Mouse (Mus musculus) kidney, adult 10 weeks (tissue): ENCODE results near the gene Trpm6. TPM values are rescaled to one million over a fixed set of nuclear protein-coding genes. Genes with fewer than 3 reads are reported as not detected.

Source experiments
- polyA plus RNA-seq: library from polyadenylated mRNA; stranded (reverse); fragments of 350-450 nt; fragmentation: Illumina TruSeq; extraction: RNeasy Lipid Tissue Mini Kit (QIAGEN cat#74804); gene quantifications from one replicate; pipeline ENCODE4 v1.2.3, GENCODE M21; 2014; ENCODE audit warnings: low read depth, low replicate concordance

The Trpm6 gene
- polyA plus RNA-seq, result 13.0 TPM

GRCm38 (mm10) chr19:18749598-18750339 lies at the start of gene Trpm6:
Gene Trpm6, plus strand, starts transcription at chr19:18749983.

DNA sequence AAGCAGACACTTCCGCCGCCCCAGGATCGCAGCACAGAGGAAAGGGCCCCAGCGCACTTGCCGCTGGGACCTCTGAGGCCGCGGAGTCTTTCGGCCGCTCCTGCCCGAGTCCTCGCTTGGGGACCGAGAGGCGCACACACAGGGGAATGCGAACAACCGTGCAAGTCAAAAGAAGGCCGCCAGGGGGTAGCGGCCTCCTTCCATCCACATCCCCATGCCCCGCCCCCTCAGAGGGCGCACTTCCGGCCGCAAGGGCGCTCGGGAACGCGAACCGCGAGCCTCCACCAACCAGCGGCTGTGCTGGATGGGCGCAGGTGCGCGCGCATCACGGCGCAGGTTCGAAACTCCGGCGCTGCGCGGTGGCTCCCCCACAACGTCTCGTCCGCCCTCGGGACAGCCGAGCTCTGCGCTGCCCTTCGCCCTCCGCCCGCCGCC lies 36.9 kb upstream of the Trpm6 start, which contains the start of gene D030056L22Rik:
TSS of gene D030056L22Rik (plus strand) at position 328 of the 435 bp plus-strand sequence.

Other genes starting within 250 kb of the Trpm6 start
- gene Ostf1, start 118.2 kb upstream of the Trpm6 start, polyA plus RNA-seq, result 70.7 TPM
- gene Nmrk1, start 118.0 kb upstream of the Trpm6 start, polyA plus RNA-seq, result 77.5 TPM
- 85.3 TPM for gene Carnmt1, start 79.2 kb upstream of the Trpm6 start, polyA plus RNA-seq
- gene D030056L22Rik, start 36.8 kb upstream of the Trpm6 start, polyA plus RNA-seq, result 39.7 TPM